Mouse (Mus musculus): ENCODE results near the gene Elp6.

DNA sequence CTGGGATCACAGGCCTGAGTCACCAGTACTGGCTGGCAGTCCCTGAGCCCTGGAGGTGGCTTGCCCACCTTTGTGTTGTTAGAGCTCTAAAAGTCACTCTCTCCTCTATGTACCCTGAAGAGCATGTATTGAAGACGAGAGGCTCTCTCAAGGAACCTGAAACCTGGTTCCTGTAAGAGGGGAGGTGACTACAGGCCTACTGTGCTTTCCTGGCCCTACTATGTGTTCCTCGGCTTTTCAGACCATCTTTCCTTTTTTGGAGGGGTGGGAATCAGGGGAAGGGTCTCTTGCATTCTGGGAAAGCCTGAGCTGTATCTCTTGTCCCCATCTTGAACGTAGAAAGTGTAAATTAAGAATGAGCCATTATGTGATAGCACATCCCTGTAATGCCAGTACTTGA is 45.9 kb upstream of the Elp6 start:
- TF ChIP-seq CTCF (IDR thresholded peaks at IDR 0.05; ENCODE audit: low read depth, low read length) (no peak), POLR2A (IDR thresholded peaks at IDR 0.05; ENCODE audit: extremely low read depth, insufficient read depth, low read length) (no peak)
